Mouse (Mus musculus): ENCODE data around the gene Sox2. TPM values are rescaled to one million over a fixed set of nuclear protein-coding genes. Genes with fewer than 3 reads are reported as not detected.

Sox2 gene
- polyA plus RNA-seq, 1 experiment, result 0.03 TPM

GRCm38 (mm10) chr3:34664636-34665531 lies 14.7 kb downstream of the Sox2 start:
- no peaks in the 10 kb centered on the region for H3K36me3 ChIP-seq (ENCODE audit: control insufficient read depth, insufficient read depth, low read length)
- H3K27me3 ChIP-seq (replicated peaks; ENCODE audit: control insufficient read depth, insufficient read depth, low read length), result peaks cover 10% of the 10 kb centered on the region
- DNase-seq, result no peak
- H3K4me3 ChIP-seq (ENCODE audit: insufficient read depth, low read depth, low read length), result peak overlapping the region; percentile 12
- no peak for TF ChIP-seq POLR2A (IDR thresholded peaks at IDR 0.05; ENCODE audit: low read depth, low read length)
- no peak for TF ChIP-seq CTCF (conservative IDR thresholded peaks at IDR 0.05; ENCODE audit: insufficient read depth, insufficient read length, low read depth, low read length)
- 4% methylated on average over 31 of the region's 31 CpGs for WGBS
- no peak overlapping the region for H3K27ac ChIP-seq (ENCODE audit: insufficient read depth, low read depth, low read length)
- H3K4me1 ChIP-seq (ENCODE audit: control insufficient read depth, insufficient read depth, low read length), result no peaks in the 10 kb centered on the region

- Histone ChIP-seq H3K4me1 (ENCODE audit: control insufficient read depth, insufficient read depth, low read length) (no peaks in the 10 kb centered on the region), H3K27ac (ENCODE audit: insufficient read depth, low read depth, low read length) (no peak overlapping the region), H3K4me3 (ENCODE audit: insufficient read depth, low read depth, low read length) (no peak overlapping the region), H3K36me3 (ENCODE audit: control insufficient read depth, insufficient read depth, low read length) (no peaks in the 10 kb centered on the region), H3K27me3 (replicated peaks; ENCODE audit: control insufficient read depth, insufficient read depth, low read length) (peaks cover 10% of the 10 kb centered on the region)
- no peak for DNase-seq
- TF ChIP-seq POLR2A (IDR thresholded peaks at IDR 0.05; ENCODE audit: low read depth, low read length), result no peak
- 5% methylated on average over 10 of the region's 10 CpGs for WGBS
These were observed 15.8 kb downstream of the Sox2 start for GRCm38 (mm10) chr3:34665751-34666665.

- no peak overlapping the region for H3K4me3 ChIP-seq (ENCODE audit: insufficient read depth, low read depth, low read length)
- H3K36me3 ChIP-seq (ENCODE audit: control insufficient read depth, insufficient read depth, low read length), result no peaks in the 10 kb centered on the region
- TF ChIP-seq CTCF (conservative IDR thresholded peaks at IDR 0.05; ENCODE audit: insufficient read depth, insufficient read length, low read depth, low read length), result no peak
- TF ChIP-seq POLR2A (IDR thresholded peaks at IDR 0.05; ENCODE audit: low read depth, low read length), result no peak
- no peaks in the 10 kb centered on the region for H3K4me1 ChIP-seq (ENCODE audit: control insufficient read depth, insufficient read depth, low read length)
- no peak for DNase-seq
- H3K27ac ChIP-seq (ENCODE audit: insufficient read depth, low read depth, low read length), result no peak overlapping the region
- whole genome bisulfite sequencing, result 43% methylated on average over 2 of the region's 2 CpGs
- peaks cover 10% of the 10 kb centered on the region for H3K27me3 ChIP-seq (replicated peaks; ENCODE audit: control insufficient read depth, insufficient read depth, low read length)
These were observed 17.0 kb downstream of the Sox2 start for GRCm38 (mm10) chr3:34667180-34667579.

- Histone ChIP-seq H3K27ac (ENCODE audit: insufficient read depth, low read depth, low read length) (no peak overlapping the region), H3K4me3 (ENCODE audit: insufficient read depth, low read depth, low read length) (no peak overlapping the region), H3K36me3 (ENCODE audit: control insufficient read depth, insufficient read depth, low read length) (no peaks in the 10 kb centered on the region), H3K4me1 (ENCODE audit: control insufficient read depth, insufficient read depth, low read length) (no peaks in the 10 kb centered on the region), H3K27me3 (replicated peaks; ENCODE audit: control insufficient read depth, insufficient read depth, low read length) (peaks cover 9% of the 10 kb centered on the region)
- no peak for TF ChIP-seq POLR2A (IDR thresholded peaks at IDR 0.05; ENCODE audit: low read depth, low read length)
- TF ChIP-seq CTCF (conservative IDR thresholded peaks at IDR 0.05; ENCODE audit: insufficient read depth, insufficient read length, low read depth, low read length), result no peak
- WGBS, result 7% methylated on average over 18 of the region's 18 CpGs
- DNase-seq, result no peak
These were observed 17.9 kb downstream of the Sox2 start for GRCm38 (mm10) chr3:34667881-34668817.

- DNase-seq, result no peak
- Histone ChIP-seq H3K36me3 (ENCODE audit: control insufficient read depth, insufficient read depth, low read length) (no peaks in the 10 kb centered on the region), H3K27me3 (replicated peaks; ENCODE audit: control insufficient read depth, insufficient read depth, low read length) (peaks cover 1% of the 10 kb centered on the region; the same call in 1 of the 2 replicates), H3K4me3 (ENCODE audit: insufficient read depth, low read depth, low read length) (no peak overlapping the region), H3K27ac (ENCODE audit: insufficient read depth, low read depth, low read length) (no peak overlapping the region), H3K4me1 (ENCODE audit: control insufficient read depth, insufficient read depth, low read length) (no peaks in the 10 kb centered on the region)
- WGBS, result 16% methylated on average over 15 of the region's 15 CpGs
- no peak for TF ChIP-seq POLR2A (IDR thresholded peaks at IDR 0.05; ENCODE audit: low read depth, low read length)
- TF ChIP-seq CTCF (conservative IDR thresholded peaks at IDR 0.05; ENCODE audit: insufficient read depth, insufficient read length, low read depth, low read length), result no peak
These were observed 20.9 kb downstream of the Sox2 start for GRCm38 (mm10) chr3:34671024-34671660.

- Histone ChIP-seq H3K36me3 (ENCODE audit: control insufficient read depth, insufficient read depth, low read length) (no peaks in the 10 kb centered on the region), H3K27ac (ENCODE audit: insufficient read depth, low read depth, low read length) (no peak overlapping the region), H3K4me3 (ENCODE audit: insufficient read depth, low read depth, low read length) (no peak overlapping the region), H3K27me3 (replicated peaks; ENCODE audit: control insufficient read depth, insufficient read depth, low read length) (no peaks in the 10 kb centered on the region), H3K4me1 (ENCODE audit: control insufficient read depth, insufficient read depth, low read length) (no peaks in the 10 kb centered on the region)
- TF ChIP-seq CTCF (conservative IDR thresholded peaks at IDR 0.05; ENCODE audit: insufficient read depth, insufficient read length, low read depth, low read length) (no peak), POLR2A (IDR thresholded peaks at IDR 0.05; ENCODE audit: low read depth, low read length) (no peak)
- 35% methylated on average over 7 of the region's 7 CpGs for WGBS
- DNase-seq, result no peak
These were observed 28.6 kb downstream of the Sox2 start for GRCm38 (mm10) chr3:34678840-34679239.

Data from kidney, adult 2 months (tissue).